Mouse (Mus musculus) urinary bladder, adult 2 months (tissue): ENCODE results near the gene Cd52. TPM values are rescaled to one million over a fixed set of nuclear protein-coding genes. Genes with fewer than 3 reads are reported as not detected.

Experiments used
- DNase-seq: peaks from one replicate; pipeline ENCODE4 v3.0.0; 2022; ENCODE audit warnings: low spot score
- polyA plus RNA-seq: library from polyadenylated mRNA; depleted of rRNA; stranded (reverse); fragments of >200 nt; gene quantifications from 2 replicates; pipeline ENCODE4 v1.2.3, GENCODE M21; 2012

Cd52 gene
- polyA plus RNA-seq, 1 experiment: 32.6 TPM

GRCm38 (mm10) chr4:134119042-134119441 is 24.2 kb upstream of the Cd52 start:
- DNase-seq: no peak

- DNase-seq: no peak
Measured at GRCm38 (mm10) chr4:134118126-134118800, 23.4 kb upstream of the Cd52 start.

GRCm38 (mm10) chr4:134117012-134117411 is 22.1 kb upstream of the Cd52 start:
- no peak for DNase-seq

- no peak for DNase-seq
Measured at GRCm38 (mm10) chr4:134116501-134116900, 21.6 kb upstream of the Cd52 start.

- DNase-seq: no peak
Measured at GRCm38 (mm10) chr4:134115215-134116144, 20.6 kb upstream of the Cd52 start.

GRCm38 (mm10) chr4:134114038-134114437 is 19.2 kb upstream of the Cd52 start:
- no peak for DNase-seq

- no peak for DNase-seq
Measured at GRCm38 (mm10) chr4:134113356-134113994, 18.6 kb upstream of the Cd52 start.

- DNase-seq: no peak
Measured at GRCm38 (mm10) chr4:134112403-134112802, 17.5 kb upstream of the Cd52 start.

- no peak for DNase-seq
Measured at GRCm38 (mm10) chr4:134110653-134111052, 15.8 kb upstream of the Cd52 start.

- no peak for DNase-seq
Measured at GRCm38 (mm10) chr4:134108196-134108595, 13.3 kb upstream of the Cd52 start.

- DNase-seq: no peak
Measured at GRCm38 (mm10) chr4:134107730-134108129, 12.8 kb upstream of the Cd52 start.

GRCm38 (mm10) chr4:134106105-134106504 is 11.2 kb upstream of the Cd52 start:
- no peak for DNase-seq

GRCm38 (mm10) chr4:134102742-134103119 is 7.8 kb upstream of the Cd52 start:
- no peak for DNase-seq

GRCm38 (mm10) chr4:134101979-134102741 is 7.3 kb upstream of the Cd52 start, which contains the start of gene Ubxn11:
Ubxn11 (plus strand) TSS chr4:134102570.
- peak; percentile 56 for DNase-seq

- no peak for DNase-seq
Measured at GRCm38 (mm10) chr4:134100245-134100644, 5.4 kb upstream of the Cd52 start.

GRCm38 (mm10) chr4:134098628-134099027 is 3.7 kb upstream of the Cd52 start:
- DNase-seq: no peak

- no peak for DNase-seq
Measured at GRCm38 (mm10) chr4:134097015-134097608, 2.2 kb upstream of the Cd52 start.

GRCm38 (mm10) chr4:134096120-134096519 is 1.2 kb upstream of the Cd52 start:
- DNase-seq: no peak

- DNase-seq: no peak
Measured at GRCm38 (mm10) chr4:134094004-134094564, 798 bp downstream of the Cd52 start.

- DNase-seq: no peak
Measured at GRCm38 (mm10) chr4:134092382-134093288, 2.2 kb downstream of the Cd52 start.
